Mouse (Mus musculus) heart, embryonic 16.5 days (tissue): ENCODE data around the gene Guca2b. TPM values are rescaled to one million over a fixed set of nuclear protein-coding genes. Genes with fewer than 3 reads are reported as not detected.
A peak's percentile ranks its signal among the peaks of the same experiment; 100 is the strongest.

Experiments used
- ATAC-seq: fragments of 200-750 bp; cut with Nextera tagmentation; replicated peaks from 2 replicates; pipeline ENCODE4 v1.8.0; 2017; ENCODE audit warnings: moderate number of reproducible peaks; ENCODE audit not compliant: insufficient read depth, low FRiP score; ENCODE audit errors: extremely low read depth
- H3K27ac ChIP-seq: fragments of 300-500 bp; sonication (generic); 2 replicates; pipeline ENCODE4 v1.5.1; 2014; ENCODE audit warnings: mild to moderate bottlenecking, low read length, control low read depth, moderate library complexity
- H3K27me3 ChIP-seq: fragments of 300-500 bp; sonication (generic); 2 replicates; pipeline ENCODE4 v1.6.1; 2014; ENCODE audit warnings: low read length, mixed read lengths; ENCODE audit not compliant: control insufficient read depth, insufficient read depth
- H3K36me3 ChIP-seq: fragments of 300-500 bp; sonication (generic); 2 replicates; pipeline ENCODE4 v1.6.1; 2014; ENCODE audit not compliant: control insufficient read depth, insufficient read depth
- H3K4me1 ChIP-seq: fragments of 300-500 bp; sonication (generic); 2 replicates; pipeline ENCODE4 v1.6.1; 2014; ENCODE audit warnings: low read length, mixed read lengths; ENCODE audit not compliant: control insufficient read depth, insufficient read depth
- H3K4me2 ChIP-seq: fragments of 300-500 bp; sonication (generic); 2 replicates; pipeline ENCODE4 v1.6.1; 2014; ENCODE audit warnings: low read depth, mild to moderate bottlenecking, control low read depth, low read length
- H3K4me3 ChIP-seq: fragments of 300-500 bp; sonication (generic); 2 replicates; pipeline ENCODE4 v1.5.1; 2014; ENCODE audit warnings: mild to moderate bottlenecking, control low read depth, low read length
- H3K9ac ChIP-seq: fragments of 300-500 bp; sonication (generic); 2 replicates; pipeline ENCODE4 v1.6.1; 2014; ENCODE audit warnings: low read length, control low read depth
- H3K9me3 ChIP-seq: fragments of 300-500 bp; sonication (generic); replicated peaks from 2 replicates; pipeline ENCODE4 v1.6.1; 2016; ENCODE audit warnings: low read length; ENCODE audit not compliant: control insufficient read depth
- WGBS: fragments of 180-500 bp; shearing (Covaris S2); extraction: QIAGEN DNeasy Blood & Tissue Kit; methylation state at CpG from one replicate; pipeline ENCODE4 v1.1.7; 2014; 5-methylcytosine and 5-hydroxymethylcytosine counted together
- polyA plus RNA-seq: library from polyadenylated mRNA; unstranded; fragments of >200 nt; fragmentation: Nextera tagmentation; extraction: Ambion mirVana; gene quantifications from 2 replicates; pipeline ENCODE4 v1.2.1, GENCODE M21; 2015

Guca2b gene
- polyA plus RNA-seq, 1 experiment from 2014 or later = 2.4 TPM

DNA sequence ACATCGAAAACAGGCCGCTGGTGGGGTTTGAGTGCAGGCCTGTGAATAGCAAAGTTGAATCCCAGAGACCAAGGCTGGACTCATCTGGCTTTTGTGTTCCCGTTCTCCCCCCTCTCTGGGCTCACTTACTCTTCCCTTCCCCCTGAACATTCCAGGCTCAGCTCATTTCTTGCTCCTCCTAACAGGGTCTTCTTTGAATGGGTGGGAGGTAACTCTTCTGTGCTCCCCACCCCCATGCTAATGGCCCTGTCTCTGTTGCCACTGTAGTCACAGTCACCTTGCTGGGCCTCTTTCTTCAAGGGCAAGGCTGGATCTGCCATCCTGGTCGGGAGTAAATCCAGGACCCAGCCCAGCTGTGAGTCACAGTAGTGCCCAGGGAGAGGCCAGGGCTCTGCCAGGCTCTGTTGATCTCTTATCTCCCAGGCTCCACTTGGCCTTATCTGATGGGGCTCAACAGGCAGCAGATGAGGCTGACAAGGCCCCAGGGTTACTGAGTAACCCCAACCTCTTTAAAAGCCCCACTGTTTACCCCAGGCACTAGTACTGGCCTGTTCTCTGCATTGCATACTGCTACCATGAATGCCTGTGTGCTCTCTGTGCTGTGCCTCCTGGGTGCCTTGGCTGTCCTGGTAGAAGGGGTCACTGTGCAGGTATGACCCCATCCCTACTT lies 21.4 kb downstream of the Guca2b start, which contains the start of gene Guca2a:
Gene Guca2a (plus strand): TSS at position 529 of the 670 bp plus-strand sequence.
- H3K27me3 ChIP-seq = no peaks in the 10 kb centered on the region
- 0 out of 2 replicates have a peak within 1 kb of the TSS, but pooled peaks have one; percentile 13 for H3K9ac ChIP-seq
- no peaks in the 10 kb centered on the region for H3K36me3 ChIP-seq
- H3K4me2 ChIP-seq = no peak within 1 kb of the TSS
- WGBS = 57% methylated on average over 4 of the region's 4 CpGs
- no peak within 1 kb of the TSS for H3K27ac ChIP-seq
- H3K9me3 ChIP-seq = no peaks in the 10 kb centered on the region
- H3K4me3 ChIP-seq = no peak within 1 kb of the TSS
- no peak for ATAC-seq
- peaks cover 43% of the 10 kb centered on the region for H3K4me1 ChIP-seq

DNA sequence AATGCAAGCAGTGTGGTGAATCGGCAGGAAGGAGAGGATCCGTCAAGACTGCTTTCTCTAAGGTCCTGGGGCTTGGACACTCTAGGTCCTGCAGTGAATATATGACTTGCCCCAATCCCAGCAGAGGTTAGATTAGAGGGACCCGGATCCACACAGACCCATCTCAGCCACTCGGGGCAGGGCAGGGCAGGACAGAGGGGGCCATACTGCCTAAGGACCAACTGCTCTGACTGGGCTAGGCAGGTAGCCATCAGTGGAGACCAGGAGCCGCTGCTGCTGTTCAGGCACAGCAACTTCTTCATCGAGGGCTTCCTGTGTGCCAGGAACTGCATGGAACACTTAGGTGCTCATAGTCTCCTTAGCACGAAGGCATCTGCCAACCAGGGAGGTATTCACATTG lies 22.0 kb downstream of the Guca2b start:
- Histone ChIP-seq H3K4me2 (no peak overlapping the region), H3K27ac (no peak overlapping the region), H3K4me3 (no peak overlapping the region), H3K36me3 (no peaks in the 10 kb centered on the region), H3K4me1 (peaks cover 46% of the 10 kb centered on the region), H3K9ac (no peak overlapping the region), H3K27me3 (no peaks in the 10 kb centered on the region), H3K9me3 (no peaks in the 10 kb centered on the region)
- ATAC-seq = no peak
- 78% methylated on average over 7 of the region's 7 CpGs for WGBS

DNA sequence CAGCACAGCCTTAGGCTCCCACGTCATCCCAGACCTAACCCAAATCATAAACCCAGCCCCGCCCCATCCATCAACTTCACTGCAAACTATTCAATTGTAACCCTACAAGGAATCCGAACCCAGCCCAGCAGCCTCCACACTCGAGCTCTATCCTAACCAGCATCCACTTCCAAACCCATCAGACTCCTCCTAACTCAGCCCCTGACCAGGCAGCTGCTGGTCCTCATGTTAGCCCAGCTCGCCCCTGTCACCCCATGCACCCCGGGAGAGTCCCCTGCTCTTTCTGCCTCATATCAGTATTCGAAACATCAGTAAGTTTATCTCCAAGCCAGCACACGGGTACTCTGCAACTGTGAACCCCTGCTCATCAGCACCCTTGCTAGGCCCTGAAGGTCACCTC lies 23.1 kb downstream of the Guca2b start:
- no peaks in the 10 kb centered on the region for H3K36me3 ChIP-seq

DNA sequence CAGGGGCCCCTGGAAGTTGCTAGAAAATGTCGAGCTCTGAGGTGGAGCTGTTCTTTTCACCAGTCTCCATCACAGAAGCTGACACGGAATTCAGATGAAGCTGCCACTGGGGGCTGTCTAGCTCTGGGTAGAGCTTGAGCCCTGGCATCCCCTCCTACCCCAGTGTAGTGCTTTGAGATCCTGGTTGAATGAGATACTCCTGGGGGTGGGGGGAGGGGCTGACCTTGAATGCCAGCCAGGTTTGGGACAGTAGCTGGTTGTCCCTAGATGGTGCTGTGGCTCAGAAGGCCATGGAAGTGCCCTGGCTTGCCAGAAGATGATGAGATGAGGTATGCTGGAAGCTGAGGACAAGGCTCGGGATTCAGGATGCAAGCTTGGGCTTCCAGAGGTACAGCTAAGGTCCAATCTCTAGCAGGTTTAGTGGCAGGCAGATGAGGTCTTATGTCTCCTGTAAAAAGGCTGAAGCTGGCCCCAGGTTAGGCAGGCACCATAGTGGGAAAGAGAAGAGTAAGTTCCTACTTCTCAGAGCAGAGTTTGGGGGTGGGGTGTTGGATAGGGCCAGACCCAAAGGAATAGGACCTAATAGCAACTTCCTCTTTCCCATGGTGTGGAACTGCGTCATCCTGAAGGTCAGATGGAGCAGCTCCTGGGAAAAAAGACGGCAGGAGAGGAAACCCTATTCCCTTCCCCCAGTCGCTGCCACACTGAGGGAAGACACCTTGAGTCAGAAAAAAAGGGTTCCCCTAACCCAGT lies 23.7 kb downstream of the Guca2b start:
- no peaks in the 10 kb centered on the region for H3K27me3 ChIP-seq
- 49% methylated on average over 6 of the region's 6 CpGs for WGBS
- H3K9ac ChIP-seq = no peak overlapping the region
- no peaks in the 10 kb centered on the region for H3K9me3 ChIP-seq
- H3K36me3 ChIP-seq = no peaks in the 10 kb centered on the region
- H3K4me1 ChIP-seq = peaks cover 57% of the 10 kb centered on the region
- H3K27ac ChIP-seq = peak overlapping the region; percentile 60
- no peak; the same call in 1 of the 2 replicates for ATAC-seq
- no peak overlapping the region for H3K4me3 ChIP-seq
- no peak overlapping the region for H3K4me2 ChIP-seq

More for the DNA sequence above, 23.1 kb downstream of the Guca2b start:
- Histone ChIP-seq H3K4me1 (peaks cover 56% of the 10 kb centered on the region), H3K4me3 (no peak overlapping the region), H3K27me3 (no peaks in the 10 kb centered on the region), H3K9me3 (no peaks in the 10 kb centered on the region), H3K4me2 (no peak overlapping the region), H3K9ac (no peak overlapping the region), H3K27ac (no peak overlapping the region; the same call in 1 of the 2 replicates)
- ATAC-seq = no peak
- whole genome bisulfite sequencing = 62% methylated on average over 8 of the region's 8 CpGs

DNA sequence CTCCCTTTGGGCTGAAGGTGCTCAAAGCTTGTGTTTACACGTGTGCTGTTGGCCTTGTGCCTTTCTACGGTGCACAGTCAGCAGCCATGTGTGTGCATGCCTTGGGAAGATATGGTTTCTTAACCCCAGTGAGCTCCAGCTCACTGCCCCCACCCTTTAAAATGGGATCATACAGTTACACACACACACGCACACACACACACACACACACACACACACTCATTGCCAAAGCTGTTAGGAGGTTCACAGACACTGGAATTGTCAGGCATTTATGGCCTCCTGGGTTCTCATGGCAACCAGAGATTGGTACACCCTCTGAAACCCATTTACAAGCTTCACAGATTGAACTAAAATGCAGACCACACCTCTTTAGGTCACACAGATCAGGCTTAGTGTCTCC lies 24.8 kb downstream of the Guca2b start:
- no peaks in the 10 kb centered on the region for H3K27me3 ChIP-seq
- H3K4me1 ChIP-seq = peaks cover 57% of the 10 kb centered on the region
- no peak for ATAC-seq
- H3K4me2 ChIP-seq = no peak overlapping the region
- no peaks in the 10 kb centered on the region for H3K9me3 ChIP-seq
- 0 out of 2 replicates have a peak overlapping the region, but pooled peaks have one; percentile 16 for H3K27ac ChIP-seq
- no peak overlapping the region for H3K4me3 ChIP-seq
- peaks cover 9% of the 10 kb centered on the region for H3K36me3 ChIP-seq
- 72% methylated on average over 3 of the region's 3 CpGs for WGBS
- no peak overlapping the region for H3K9ac ChIP-seq

DNA sequence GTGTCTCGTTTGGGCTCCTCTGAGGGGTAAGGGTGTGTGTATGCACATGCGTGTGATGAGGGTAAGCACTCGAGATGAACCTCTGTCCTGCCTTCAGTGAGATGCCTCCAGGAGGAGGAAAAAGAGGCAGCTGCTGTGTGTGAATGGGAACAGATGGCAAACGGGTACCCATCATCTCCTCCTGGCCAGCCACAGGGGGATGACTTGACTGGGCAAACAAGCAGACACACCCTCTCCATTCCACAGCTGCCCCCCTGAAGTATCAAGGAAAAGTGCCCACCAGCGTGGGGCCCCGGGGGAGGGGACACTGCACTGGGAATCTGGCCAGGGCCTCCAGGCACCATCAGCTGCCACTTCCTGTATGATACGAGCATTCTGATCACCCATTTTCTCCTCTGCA lies 25.4 kb downstream of the Guca2b start:
- peaks cover 11% of the 10 kb centered on the region for H3K36me3 ChIP-seq
- no peak for ATAC-seq
- H3K4me1 ChIP-seq = peaks cover 57% of the 10 kb centered on the region
- no peak overlapping the region for H3K4me3 ChIP-seq
- H3K27me3 ChIP-seq = no peaks in the 10 kb centered on the region
- 38% methylated on average over 7 of the region's 7 CpGs for WGBS
- peak overlapping the region; percentile 47 for H3K9ac ChIP-seq
- no peaks in the 10 kb centered on the region for H3K9me3 ChIP-seq
- 0 out of 2 replicates have a peak overlapping the region, but pooled peaks have one; percentile 20 for H3K4me2 ChIP-seq
- peak overlapping the region; percentile 77 for H3K27ac ChIP-seq

DNA sequence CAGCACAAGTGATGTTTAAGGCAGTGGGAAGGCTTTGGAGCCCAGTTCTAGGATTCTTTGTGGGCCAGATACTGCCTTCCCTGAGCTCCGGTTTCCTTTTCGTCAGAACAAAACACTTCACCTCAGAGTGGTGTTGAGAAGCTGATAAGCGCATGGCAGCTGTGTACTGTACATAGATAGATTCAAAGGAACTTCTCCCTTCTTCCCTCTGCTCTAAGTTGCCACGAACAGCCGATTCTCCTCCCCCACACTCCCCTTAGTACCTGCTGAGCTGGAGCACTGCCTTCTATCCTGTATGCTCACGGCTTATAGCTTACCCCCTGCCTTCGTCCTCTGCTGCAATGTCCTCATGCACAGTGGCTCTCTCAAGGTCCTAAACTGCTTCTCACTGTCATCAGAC lies 26.0 kb downstream of the Guca2b start:
- no peaks in the 10 kb centered on the region for H3K27me3 ChIP-seq
- peaks cover 57% of the 10 kb centered on the region for H3K4me1 ChIP-seq
- WGBS = 25% methylated on average over 7 of the region's 7 CpGs
- no peaks in the 10 kb centered on the region for H3K9me3 ChIP-seq
- H3K4me2 ChIP-seq = peak overlapping the region; percentile 20; the same call in 1 of the 2 replicates
- no peak overlapping the region for H3K4me3 ChIP-seq
- ATAC-seq = no peak
- H3K36me3 ChIP-seq = peaks cover 11% of the 10 kb centered on the region
- H3K9ac ChIP-seq = peak overlapping the region; percentile 47
- peak overlapping the region; percentile 77 for H3K27ac ChIP-seq

DNA sequence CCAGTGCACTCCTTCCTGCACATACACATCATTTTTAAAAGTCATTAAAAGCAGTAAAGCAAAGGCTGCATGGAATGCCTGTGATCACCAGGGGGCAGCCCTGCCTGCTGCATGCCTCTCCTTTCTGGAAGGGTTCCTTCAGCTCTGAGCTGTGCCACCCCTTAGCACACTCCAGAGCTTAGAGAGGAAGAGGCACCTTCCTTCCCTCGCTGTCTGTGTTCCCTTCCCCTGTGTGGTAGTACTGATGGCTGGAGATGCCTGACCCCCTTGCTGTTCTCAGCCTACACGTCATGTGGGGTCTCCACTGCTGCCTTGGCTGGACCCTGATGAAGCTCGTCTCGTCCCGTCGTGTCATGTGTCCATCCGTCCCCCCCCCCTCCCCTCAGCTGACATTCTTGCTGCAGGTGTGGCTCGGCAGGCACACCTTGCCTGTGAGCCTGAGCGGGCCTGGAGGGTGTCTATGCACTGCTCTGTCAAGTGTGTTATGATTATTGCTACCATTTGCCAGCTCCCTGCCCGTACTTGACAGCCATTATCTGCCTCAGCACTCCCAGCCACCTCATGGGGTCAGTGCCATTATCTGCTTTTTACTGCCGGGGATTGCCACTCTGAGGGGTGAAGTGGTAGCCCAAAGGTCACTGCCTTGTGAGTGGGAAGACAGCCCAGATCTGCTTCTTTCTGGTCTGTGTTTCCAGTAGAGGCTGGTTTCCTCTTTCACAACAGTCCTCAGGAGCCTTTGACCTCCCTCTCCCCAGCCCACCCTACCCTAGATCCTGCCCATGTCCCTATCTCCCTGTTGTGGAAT lies 27.4 kb downstream of the Guca2b start:
- peak; percentile 53; the same call in 1 of the 2 replicates for ATAC-seq
- H3K27ac ChIP-seq = peak overlapping the region; percentile 67
- no peak overlapping the region; the same call in 1 of the 2 replicates for H3K4me2 ChIP-seq
- no peak overlapping the region for H3K4me3 ChIP-seq
- no peaks in the 10 kb centered on the region for H3K9me3 ChIP-seq
- H3K27me3 ChIP-seq = no peaks in the 10 kb centered on the region
- peaks cover 13% of the 10 kb centered on the region for H3K36me3 ChIP-seq
- peak overlapping the region; percentile 59 for H3K9ac ChIP-seq
- WGBS = 24% methylated on average over 11 of the region's 11 CpGs
- H3K4me1 ChIP-seq = peaks cover 61% of the 10 kb centered on the region
